Mouse (Mus musculus): ENCODE results near the gene Rbpj. TPM values are rescaled to one million over a fixed set of nuclear protein-coding genes. Genes with fewer than 3 reads are reported as not detected.

The Rbpj gene
- polyA plus RNA-seq, 1 experiment, result 22.1 TPM

GRCm38 (mm10) chr5:53593080-53593688, 127.2 kb downstream of the Rbpj start:
- TF ChIP-seq CTCF (IDR thresholded peaks at IDR 0.05; ENCODE audit: extremely low read depth, insufficient read depth, low read length) (no peak), POLR2A (IDR thresholded peaks at IDR 0.05; ENCODE audit: extremely low read depth, insufficient read depth, low read length) (no peak)
- no peak overlapping the region for H3K27ac ChIP-seq (ENCODE audit: insufficient read depth, low read length)
- no peak overlapping the region for H3K4me3 ChIP-seq (ENCODE audit: insufficient read depth, low read length)
- peaks cover 6% of the 10 kb centered on the region; the same call in 1 of the 2 replicates for H3K4me1 ChIP-seq (ENCODE audit: control insufficient read depth, insufficient read depth, low read length)

DNA sequence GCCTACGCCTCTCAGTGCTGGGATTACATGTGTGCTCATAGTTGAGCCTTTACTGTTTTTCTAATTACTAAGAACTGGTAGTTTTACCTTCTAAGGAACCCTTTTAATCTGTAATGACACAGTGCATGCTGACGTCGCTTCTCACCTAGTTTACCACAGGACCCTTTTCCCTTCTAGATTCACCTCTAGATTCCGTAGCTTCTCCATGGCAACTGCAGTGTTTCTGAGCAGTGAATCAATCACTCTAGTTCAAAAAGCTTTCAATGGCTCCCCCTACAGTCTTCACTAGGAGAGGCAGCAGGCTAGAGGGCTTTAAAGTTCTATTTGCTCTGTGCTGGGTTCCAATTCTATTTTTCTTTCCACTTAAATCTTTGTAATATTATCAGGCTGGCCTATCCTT, 128.3 kb downstream of the Rbpj start:
- no peak for TF ChIP-seq POLR2A (IDR thresholded peaks at IDR 0.05; ENCODE audit: extremely low read depth, insufficient read depth, low read length)
- TF ChIP-seq CTCF (IDR thresholded peaks at IDR 0.05; ENCODE audit: extremely low read depth, insufficient read depth, low read length), result peak; percentile 59
- H3K27ac ChIP-seq (ENCODE audit: insufficient read depth, low read length), result no peak overlapping the region
- H3K4me1 ChIP-seq (ENCODE audit: control insufficient read depth, insufficient read depth, low read length), result peaks cover 4% of the 10 kb centered on the region; the same call in 1 of the 2 replicates
- no peak overlapping the region for H3K4me3 ChIP-seq (ENCODE audit: insufficient read depth, low read length)

DNA sequence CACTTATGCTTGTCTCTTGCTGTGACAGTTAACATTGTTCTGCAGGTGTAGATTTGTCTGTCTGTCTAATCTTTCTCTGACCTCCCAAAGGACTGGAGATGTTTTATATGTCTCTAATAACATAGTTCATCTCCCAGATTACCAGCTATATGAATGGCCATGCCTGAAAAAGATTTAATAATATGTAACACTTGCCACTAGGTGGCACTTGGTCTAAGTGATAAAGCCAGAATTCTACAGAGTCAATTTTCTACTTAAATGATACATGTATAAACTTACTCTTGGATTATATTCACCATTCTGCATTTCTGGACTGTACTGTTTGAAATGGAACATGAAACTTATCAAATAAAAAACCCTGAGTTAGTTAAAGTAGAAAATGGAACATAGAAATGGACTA, 132.6 kb downstream of the Rbpj start:
- no peak for TF ChIP-seq POLR2A (IDR thresholded peaks at IDR 0.05; ENCODE audit: extremely low read depth, insufficient read depth, low read length)
- TF ChIP-seq CTCF (IDR thresholded peaks at IDR 0.05; ENCODE audit: extremely low read depth, insufficient read depth, low read length), result no peak
- H3K4me1 ChIP-seq (ENCODE audit: control insufficient read depth, insufficient read depth, low read length), result peaks cover 5% of the 10 kb centered on the region
- no peak overlapping the region for H3K27ac ChIP-seq (ENCODE audit: insufficient read depth, low read length)
- H3K4me3 ChIP-seq (ENCODE audit: insufficient read depth, low read length), result no peak overlapping the region

- Histone ChIP-seq H3K4me1 (ENCODE audit: control insufficient read depth, insufficient read depth, low read length) (peaks cover 3% of the 10 kb centered on the region), H3K4me3 (ENCODE audit: insufficient read depth, low read length) (no peak overlapping the region), H3K27ac (ENCODE audit: insufficient read depth, low read length) (no peak overlapping the region)
- TF ChIP-seq CTCF (IDR thresholded peaks at IDR 0.05; ENCODE audit: extremely low read depth, insufficient read depth, low read length) (no peak), POLR2A (IDR thresholded peaks at IDR 0.05; ENCODE audit: extremely low read depth, insufficient read depth, low read length) (no peak)
Observed at GRCm38 (mm10) chr5:53599116-53599515, 133.2 kb downstream of the Rbpj start.

DNA sequence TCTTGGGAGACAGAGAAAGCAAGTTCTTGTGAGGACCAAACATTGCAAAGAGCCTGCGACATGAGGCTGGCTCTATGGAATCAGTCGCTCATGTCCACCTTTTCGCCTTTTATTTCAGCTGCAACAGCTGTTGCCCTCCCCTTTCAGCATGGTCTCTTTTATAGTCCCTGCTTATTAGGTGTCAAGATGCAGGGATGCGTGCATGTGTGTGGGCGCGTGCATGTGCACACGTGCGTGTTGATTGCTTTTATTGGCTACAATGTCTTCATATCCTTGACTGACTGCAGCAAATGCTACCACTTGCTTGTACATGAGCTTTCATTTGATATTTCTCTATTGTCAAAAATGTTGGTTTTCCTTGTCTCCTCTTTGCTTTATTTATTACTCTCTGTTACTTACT, 136.2 kb downstream of the Rbpj start:
- no peak for TF ChIP-seq POLR2A (IDR thresholded peaks at IDR 0.05; ENCODE audit: extremely low read depth, insufficient read depth, low read length)
- TF ChIP-seq CTCF (IDR thresholded peaks at IDR 0.05; ENCODE audit: extremely low read depth, insufficient read depth, low read length), result no peak
- no peak overlapping the region for H3K4me3 ChIP-seq (ENCODE audit: insufficient read depth, low read length)
- H3K4me1 ChIP-seq (ENCODE audit: control insufficient read depth, insufficient read depth, low read length), result peaks cover 3% of the 10 kb centered on the region
- no peak overlapping the region for H3K27ac ChIP-seq (ENCODE audit: insufficient read depth, low read length)

DNA sequence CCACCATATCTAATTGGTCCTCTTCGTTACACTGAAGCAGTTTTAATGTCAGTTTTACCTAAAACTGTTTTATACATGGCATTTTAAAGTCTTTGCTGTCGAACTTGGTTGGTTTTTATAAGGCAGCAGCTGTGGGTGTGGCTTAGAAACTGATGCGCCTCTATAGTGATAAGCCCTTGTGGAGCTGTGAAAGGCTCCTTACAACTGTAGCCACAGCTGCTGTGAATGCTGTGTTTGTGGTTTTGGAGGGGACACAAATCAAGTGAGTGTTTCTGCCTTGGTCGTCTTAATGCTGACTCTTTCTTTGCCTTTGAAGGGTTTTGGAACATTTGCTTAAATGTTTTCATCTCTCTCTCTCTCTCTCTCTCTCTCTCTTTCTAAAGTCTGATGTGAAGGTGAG, 139.5 kb downstream of the Rbpj start:
- peaks cover 5% of the 10 kb centered on the region for H3K4me1 ChIP-seq (ENCODE audit: control insufficient read depth, insufficient read depth, low read length)
- TF ChIP-seq POLR2A (IDR thresholded peaks at IDR 0.05; ENCODE audit: extremely low read depth, insufficient read depth, low read length) (no peak), CTCF (IDR thresholded peaks at IDR 0.05; ENCODE audit: extremely low read depth, insufficient read depth, low read length) (no peak)
- no peak overlapping the region for H3K27ac ChIP-seq (ENCODE audit: insufficient read depth, low read length)
- H3K4me3 ChIP-seq (ENCODE audit: insufficient read depth, low read length), result no peak overlapping the region

GRCm38 (mm10) chr5:53607230-53607996, 141.5 kb downstream of the Rbpj start:
- no peak overlapping the region for H3K4me3 ChIP-seq (ENCODE audit: insufficient read depth, low read length)
- H3K4me1 ChIP-seq (ENCODE audit: control insufficient read depth, insufficient read depth, low read length), result peaks cover 3% of the 10 kb centered on the region
- no peak for TF ChIP-seq POLR2A (IDR thresholded peaks at IDR 0.05; ENCODE audit: extremely low read depth, insufficient read depth, low read length)
- no peak for TF ChIP-seq CTCF (IDR thresholded peaks at IDR 0.05; ENCODE audit: extremely low read depth, insufficient read depth, low read length)
- H3K27ac ChIP-seq (ENCODE audit: insufficient read depth, low read length), result no peak overlapping the region

GRCm38 (mm10) chr5:53618844-53619243, 152.9 kb downstream of the Rbpj start:
- Histone ChIP-seq H3K27ac (ENCODE audit: insufficient read depth, low read length) (no peak overlapping the region), H3K4me3 (ENCODE audit: insufficient read depth, low read length) (no peak overlapping the region), H3K4me1 (ENCODE audit: control insufficient read depth, insufficient read depth, low read length) (no peaks in the 10 kb centered on the region)
- TF ChIP-seq CTCF (IDR thresholded peaks at IDR 0.05; ENCODE audit: extremely low read depth, insufficient read depth, low read length), result no peak
- TF ChIP-seq POLR2A (IDR thresholded peaks at IDR 0.05; ENCODE audit: extremely low read depth, insufficient read depth, low read length), result no peak

DNA sequence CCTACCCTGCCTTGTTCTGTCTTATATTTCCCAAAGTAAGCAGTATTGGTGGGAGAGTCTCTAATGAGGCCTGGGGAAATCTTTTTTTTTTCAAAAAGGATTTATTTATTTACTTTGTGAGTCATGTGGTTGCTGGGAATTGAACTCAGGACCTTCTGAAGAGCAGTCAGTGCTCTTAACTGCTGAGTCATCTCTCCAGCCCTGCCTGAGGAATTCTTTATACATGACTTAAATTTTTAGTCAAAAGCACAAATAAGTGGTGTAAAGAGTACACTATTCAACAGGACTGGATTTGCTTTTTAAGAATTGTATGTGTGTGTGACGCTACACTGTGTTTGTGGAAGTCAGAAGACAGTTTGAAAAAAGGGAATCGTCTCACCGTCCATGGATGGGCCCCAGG, 166.1 kb downstream of the Rbpj start:
- no peak overlapping the region for H3K4me3 ChIP-seq (ENCODE audit: insufficient read depth, low read length)
- no peak for TF ChIP-seq POLR2A (IDR thresholded peaks at IDR 0.05; ENCODE audit: extremely low read depth, insufficient read depth, low read length)
- H3K27ac ChIP-seq (ENCODE audit: insufficient read depth, low read length), result no peak overlapping the region
- no peaks in the 10 kb centered on the region for H3K4me1 ChIP-seq (ENCODE audit: control insufficient read depth, insufficient read depth, low read length)

- H3K4me3 ChIP-seq (ENCODE audit: insufficient read depth, low read length), result no peak overlapping the region
- no peak overlapping the region for H3K27ac ChIP-seq (ENCODE audit: insufficient read depth, low read length)
- H3K4me1 ChIP-seq (ENCODE audit: control insufficient read depth, insufficient read depth, low read length), result no peaks in the 10 kb centered on the region
- TF ChIP-seq POLR2A (IDR thresholded peaks at IDR 0.05; ENCODE audit: extremely low read depth, insufficient read depth, low read length), result no peak
- no peak for TF ChIP-seq CTCF (IDR thresholded peaks at IDR 0.05; ENCODE audit: extremely low read depth, insufficient read depth, low read length)
Observed at GRCm38 (mm10) chr5:53636795-53637194, 170.8 kb downstream of the Rbpj start.
